Mouse (Mus musculus) lung, postnatal 0 days (tissue): ENCODE data around the gene Aldh5a1.

Source experiments
- CTCF ChIP-seq: IDR thresholded peaks from 2 replicates; pipeline ENCODE4 v1.5.1; 2016; ENCODE audit warnings: antibody characterized with exemption, mild to moderate bottlenecking
- EP300 ChIP-seq: IDR thresholded peaks from 2 replicates; pipeline ENCODE4 v1.6.1; 2016; ENCODE audit warnings: antibody characterized with exemption, mild to moderate bottlenecking, control low read depth

- TF ChIP-seq CTCF: no peak
- TF ChIP-seq EP300: no peak
Measured at GRCm38 (mm10) chr13:24960084-24960483, 22.6 kb upstream of the Aldh5a1 start.
